In the genomic region with DNA sequence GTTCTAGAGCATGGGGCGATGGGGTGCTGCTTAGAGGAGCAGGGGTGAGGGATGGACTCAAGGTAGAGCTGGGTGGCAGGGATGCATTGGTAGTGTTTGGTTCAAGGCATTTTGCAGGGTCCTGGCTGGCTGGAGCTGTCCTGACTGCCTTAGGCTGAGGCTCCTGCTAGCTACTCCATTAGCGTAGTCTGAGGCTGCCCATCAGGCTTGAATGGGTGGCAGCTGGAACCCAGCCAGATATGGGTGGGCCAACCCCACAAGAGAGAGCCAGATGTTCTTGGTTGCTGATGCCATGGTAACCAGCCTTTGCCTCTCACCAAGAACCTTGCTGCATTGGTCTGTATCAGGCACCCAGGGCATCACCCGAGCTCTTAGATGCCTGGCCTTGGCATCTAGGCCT, we compare ENCODE assay signal across 11 mouse cellular contexts.
DNase-seq lines count a peak whose midpoint lies in the region; ATAC-seq and TF ChIP-seq lines count a peak whose summit lies in the region.
"Had no signal": no experiment of that assay in that cellular context is flagged by ENCODE, and none has a peak within 500 bp of the region (broad histone marks: within the 10 kb centered on the region; RNA-seq: fewer than 3 reads in every experiment).

No protein-coding gene starts in this region.

- peaks cover 4% of the 10 kb centered on the region; the same call in 1 of the 2 replicates for H3K36me3 ChIP-seq in liver, embryonic 12.5 days
- no peaks in the 10 kb centered on the region for H3K36me3 ChIP-seq in liver, postnatal 0 days (replicated peaks; ENCODE audit: insufficient read depth, low read length)

- no peak overlapping the region for H3K9ac ChIP-seq in liver, embryonic 12.5 days
- no peak overlapping the region for H3K9ac ChIP-seq in liver, postnatal 0 days (replicated peaks)

- H3K4me3 ChIP-seq in liver, embryonic 12.5 days = no peak overlapping the region
- H3K4me3 ChIP-seq in liver, postnatal 0 days (ENCODE audit: low read depth, low read length) = no peak overlapping the region

- 0 out of 2 replicates have a peak, but pooled peaks have one; percentile 11 for ATAC-seq in liver, embryonic 12.5 days
- no peak for ATAC-seq in liver, postnatal 0 days
- ATAC-seq in megakaryocyte-erythroid progenitor cell, adult 5-6 weeks (replicated peaks; ENCODE audit: low FRiP score, low TSS enrichment, poor library complexity, severe bottlenecking) = peak; percentile 49

- TF ChIP-seq CTCF in liver, postnatal 0 days (IDR thresholded peaks at IDR 0.05; ENCODE audit: low read depth) = no peak
- TF ChIP-seq CTCF in brain, embryonic 14.5 days (IDR thresholded peaks at IDR 0.05; ENCODE audit: borderline replicate concordance, extremely low read depth, insufficient read depth, insufficient read length) = no peak

- no peak for TF ChIP-seq EP300 in liver, postnatal 0 days (IDR thresholded peaks at IDR 0.05; ENCODE audit: low read depth)

- no peak overlapping the region for H3K4me2 ChIP-seq in liver, embryonic 12.5 days
- H3K4me2 ChIP-seq in liver, postnatal 0 days (ENCODE audit: low read depth, low read length) = no peak overlapping the region

- no peak overlapping the region for H3K27ac ChIP-seq in liver, embryonic 12.5 days
- no peak overlapping the region for H3K27ac ChIP-seq in liver, postnatal 0 days (ENCODE audit: low read depth)

- DNase-seq in liver, postnatal 0 days = no peak
- DNase-seq in NIH3T3 (ENCODE audit: low read depth) = peak; percentile 10
- peak; percentile 71 for DNase-seq in brain, embryonic 14.5 days (ENCODE audit: low read depth)
- no peak for DNase-seq in ovary, postnatal 10 days (ENCODE audit: low spot score)
- DNase-seq in adrenal gland, adult 8-10 months = no peak
- DNase-seq: adrenal gland, postnatal 14 days; cerebellum, adult 9-11 months; heart, postnatal 4 days; thymus, postnatal 25 days had no signal

- TF ChIP-seq POLR2A in brain, embryonic 14.5 days (IDR thresholded peaks at IDR 0.05; ENCODE audit: borderline replicate concordance, extremely low read depth, insufficient read depth, insufficient read length, poor library complexity, severe bottlenecking) = no peak

- no peaks in the 10 kb centered on the region for H3K9me3 ChIP-seq in liver, embryonic 12.5 days (replicated peaks)
- H3K9me3 ChIP-seq in liver, postnatal 0 days (ENCODE audit: low read length) = no peaks in the 10 kb centered on the region

- peaks cover 9% of the 10 kb centered on the region for H3K4me1 ChIP-seq in liver, embryonic 12.5 days
- H3K4me1 ChIP-seq in liver, postnatal 0 days (ENCODE audit: insufficient read depth) = peaks cover 2% of the 10 kb centered on the region; the same call in 1 of the 2 replicates

- no peaks in the 10 kb centered on the region for H3K27me3 ChIP-seq in liver, embryonic 12.5 days (replicated peaks)
- H3K27me3 ChIP-seq in liver, postnatal 0 days (ENCODE audit: insufficient read depth, low read length) = no peaks in the 10 kb centered on the region

- WGBS in liver, embryonic 12.5 days (ENCODE audit: insufficient replicate concordance) = 81% methylated on average over 3 of the region's 3 CpGs
- WGBS in liver, postnatal 0 days (ENCODE audit: insufficient replicate concordance) = 90% methylated on average over 3 of the region's 3 CpGs

Comparison
In these comparisons a context has a peak if more than half of its experiments do, and no peak if none do; other contexts are left out.
1. DNase-seq: peak in NIH3T3 (single experiment) and brain, embryonic 14.5 days (single experiment); none in liver, postnatal 0 days (single experiment), ovary, postnatal 10 days (single experiment) and adrenal gland, adult 8-10 months (single experiment).